Mouse (Mus musculus) neural tube, embryonic 15.5 days (tissue): Measurements from ENCODE around the gene Rnaseh2b. TPM values are rescaled to one million over a fixed set of nuclear protein-coding genes. Genes with fewer than 3 reads are reported as not detected.

Source experiments
- ATAC-seq: fragments of 200-750 bp; cut with Nextera tagmentation; 2 replicates; pipeline ENCODE4 v1.8.0; 2017; ENCODE audit warnings: mild to moderate bottlenecking, moderate TSS enrichment, moderate library complexity; ENCODE audit not compliant: low FRiP score
- H3K27ac ChIP-seq: fragments of 300-500 bp; sonication (generic); replicated peaks from 2 replicates; pipeline ENCODE4 v1.5.1; 2015; ENCODE audit warnings: mild to moderate bottlenecking, inconsistent platforms
- H3K27me3 ChIP-seq: fragments of 300-500 bp; sonication (generic); replicated peaks from 2 replicates; pipeline ENCODE4 v1.6.1; 2015; ENCODE audit warnings: inconsistent platforms
- H3K36me3 ChIP-seq: fragments of 300-500 bp; sonication (generic); 2 replicates; pipeline ENCODE4 v1.6.1; 2015; ENCODE audit warnings: inconsistent platforms
- H3K4me1 ChIP-seq: fragments of 300-500 bp; sonication (generic); 2 replicates; pipeline ENCODE4 v1.6.1; 2015; ENCODE audit warnings: inconsistent platforms
- H3K4me2 ChIP-seq: fragments of 300-500 bp; sonication (generic); 2 replicates; pipeline ENCODE4 v1.6.1; 2015; ENCODE audit warnings: inconsistent platforms, mild to moderate bottlenecking, moderate library complexity
- H3K4me3 ChIP-seq: fragments of 300-500 bp; sonication (generic); replicated peaks from 2 replicates; pipeline ENCODE4 v1.5.1; 2015; ENCODE audit warnings: mild to moderate bottlenecking, inconsistent platforms
- H3K9ac ChIP-seq: fragments of 300-500 bp; sonication (generic); replicated peaks from 2 replicates; pipeline ENCODE4 v1.6.1; 2015; ENCODE audit warnings: mild to moderate bottlenecking, inconsistent platforms
- H3K9me3 ChIP-seq: fragments of 300-500 bp; sonication (generic); replicated peaks from 2 replicates; pipeline ENCODE4 v1.6.1; 2016; ENCODE audit warnings: inconsistent platforms
- WGBS: fragments of 180-500 bp; shearing (Covaris S2); methylation state at CpG from one replicate; pipeline ENCODE4 v1.1.7; 2015; ENCODE audit warnings: mixed read lengths; 5-methylcytosine and 5-hydroxymethylcytosine counted together
- polyA plus RNA-seq: library from polyadenylated mRNA; unstranded; fragments of >200 nt; fragmentation: Nextera tagmentation; extraction: Ambion mirVana; gene quantifications from 2 replicates; pipeline ENCODE4 v1.2.1, GENCODE M21; 2015

Gene Rnaseh2b
- polyA plus RNA-seq, 1 experiment from 2014 or later = 25.8 TPM

- WGBS = 80% methylated on average over 10 of the region's 10 CpGs
- no peak for ATAC-seq
- H3K36me3 ChIP-seq = no peaks in the 10 kb centered on the region
These were observed 50.3 kb downstream of the Rnaseh2b start for GRCm38 (mm10) chr14:62342643-62343144.

GRCm38 (mm10) chr14:62346570-62346969 lies 54.2 kb downstream of the Rnaseh2b start:
- Histone ChIP-seq H3K4me2 (peak overlapping the region; percentile 19), H3K9ac (no peak overlapping the region), H3K4me1 (peaks cover 16% of the 10 kb centered on the region), H3K36me3 (no peaks in the 10 kb centered on the region), H3K4me3 (no peak overlapping the region), H3K9me3 (no peaks in the 10 kb centered on the region), H3K27ac (no peak overlapping the region), H3K27me3 (no peaks in the 10 kb centered on the region)
- ATAC-seq = no peak
- 57% methylated on average over 11 of the region's 11 CpGs for WGBS

More at GRCm38 (mm10) chr14:62342643-62343144, 50.3 kb downstream of the Rnaseh2b start:
- Histone ChIP-seq H3K27me3 (no peaks in the 10 kb centered on the region), H3K4me2 (no peak overlapping the region), H3K4me3 (no peak overlapping the region), H3K4me1 (peaks cover 14% of the 10 kb centered on the region), H3K9ac (no peak overlapping the region), H3K9me3 (no peaks in the 10 kb centered on the region), H3K27ac (no peak overlapping the region)

DNA sequence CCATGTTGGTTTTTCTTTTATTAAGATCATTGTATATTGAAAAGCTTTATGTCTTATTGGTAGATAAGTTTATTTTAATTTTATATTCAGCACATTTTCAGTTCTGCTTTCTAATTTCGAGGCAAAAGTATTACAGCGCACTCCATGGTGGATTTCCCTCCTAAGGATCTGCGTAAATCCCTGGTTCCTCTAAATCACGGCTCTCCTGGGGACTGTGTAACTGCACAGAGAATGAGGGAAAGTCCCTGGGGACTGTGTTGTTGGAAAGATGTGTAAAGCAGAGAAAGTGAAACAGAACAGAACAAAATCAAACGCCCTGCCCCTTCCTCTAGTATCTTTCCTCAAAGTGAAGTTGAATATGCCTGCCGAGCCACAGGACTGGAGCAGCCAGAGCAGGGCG lies 54.7 kb downstream of the Rnaseh2b start:
- Histone ChIP-seq H3K9ac (no peak overlapping the region), H3K4me3 (no peak overlapping the region), H3K4me1 (peaks cover 13% of the 10 kb centered on the region; the same call in 1 of the 2 replicates), H3K9me3 (no peaks in the 10 kb centered on the region), H3K27ac (0 out of 2 replicates have a peak overlapping the region, but pooled peaks have one; percentile 41), H3K27me3 (no peaks in the 10 kb centered on the region), H3K36me3 (no peaks in the 10 kb centered on the region), H3K4me2 (peak overlapping the region; percentile 19; the same call in 1 of the 2 replicates)
- ATAC-seq = no peak; the same call in 1 of the 2 replicates
- WGBS = 53% methylated on average over 7 of the region's 7 CpGs

DNA sequence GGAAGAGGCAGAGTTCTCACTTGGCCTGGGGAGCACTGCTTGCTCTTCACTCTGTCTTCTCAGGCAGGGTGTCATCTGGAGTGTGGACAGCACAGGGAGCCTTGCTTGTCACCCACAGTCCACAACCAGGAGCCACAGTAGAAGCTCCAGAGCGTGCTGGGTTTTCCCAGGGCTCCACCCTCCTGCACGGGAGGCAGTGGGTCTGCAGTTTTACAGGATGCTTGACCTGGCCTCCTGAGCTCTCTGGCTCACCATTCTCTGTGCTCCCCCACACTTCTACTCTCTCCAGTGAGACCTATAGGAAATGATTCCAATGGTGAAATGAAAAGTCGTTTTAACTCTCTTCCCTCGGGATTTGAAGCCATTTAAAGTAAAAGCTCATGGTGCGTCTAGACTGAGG lies 57.4 kb downstream of the Rnaseh2b start:
- no peak overlapping the region for H3K27ac ChIP-seq
- 77% methylated on average over 5 of the region's 5 CpGs for WGBS
- ATAC-seq = no peak
- no peaks in the 10 kb centered on the region for H3K27me3 ChIP-seq
- no peaks in the 10 kb centered on the region for H3K36me3 ChIP-seq
- H3K4me2 ChIP-seq = no peak overlapping the region
- H3K4me1 ChIP-seq = peaks cover 15% of the 10 kb centered on the region; the same call in 1 of the 2 replicates
- no peak overlapping the region for H3K9ac ChIP-seq
- H3K4me3 ChIP-seq = no peak overlapping the region
- no peaks in the 10 kb centered on the region for H3K9me3 ChIP-seq

DNA sequence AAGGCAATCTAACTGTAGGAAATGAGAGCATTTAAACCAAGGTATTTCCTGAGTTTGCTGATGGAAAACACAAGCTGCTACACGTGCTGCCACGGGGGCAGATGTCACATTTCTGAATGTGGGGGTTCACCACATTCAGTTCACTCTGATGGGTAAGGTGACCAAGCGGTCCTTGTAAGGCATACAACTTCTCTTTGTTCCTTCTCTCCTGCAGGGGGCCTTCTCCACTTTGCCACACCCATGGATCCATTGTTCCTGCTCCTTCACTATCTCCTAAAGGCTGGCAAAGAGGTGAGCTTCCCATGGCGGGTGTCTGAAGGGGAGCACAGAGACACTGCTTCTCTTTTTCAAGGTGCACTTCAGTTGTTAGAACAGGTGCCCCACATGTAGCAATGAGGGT lies 57.8 kb downstream of the Rnaseh2b start:
- no peak overlapping the region for H3K9ac ChIP-seq
- no peaks in the 10 kb centered on the region for H3K9me3 ChIP-seq
- H3K4me3 ChIP-seq = no peak overlapping the region
- 89% methylated on average over 4 of the region's 4 CpGs for WGBS
- no peaks in the 10 kb centered on the region for H3K36me3 ChIP-seq
- H3K27me3 ChIP-seq = no peaks in the 10 kb centered on the region
- no peak for ATAC-seq
- no peak overlapping the region for H3K4me2 ChIP-seq
- no peak overlapping the region for H3K27ac ChIP-seq
- H3K4me1 ChIP-seq = peaks cover 15% of the 10 kb centered on the region; the same call in 1 of the 2 replicates

GRCm38 (mm10) chr14:62350890-62351289 lies 58.5 kb downstream of the Rnaseh2b start:
- H3K27ac ChIP-seq = no peak overlapping the region
- 83% methylated on average over 3 of the region's 3 CpGs for WGBS
- H3K27me3 ChIP-seq = no peaks in the 10 kb centered on the region
- peaks cover 15% of the 10 kb centered on the region; the same call in 1 of the 2 replicates for H3K4me1 ChIP-seq
- H3K36me3 ChIP-seq = no peaks in the 10 kb centered on the region
- H3K4me2 ChIP-seq = no peak overlapping the region
- no peak overlapping the region for H3K9ac ChIP-seq
- H3K4me3 ChIP-seq = no peak overlapping the region
- H3K9me3 ChIP-seq = no peaks in the 10 kb centered on the region
- ATAC-seq = no peak

- Histone ChIP-seq H3K9ac (no peak overlapping the region), H3K4me2 (no peak overlapping the region), H3K4me1 (0 out of 2 replicates have a peak, but pooled peaks cover 3% of the 10 kb centered on the region), H3K36me3 (no peaks in the 10 kb centered on the region), H3K27me3 (no peaks in the 10 kb centered on the region), H3K4me3 (no peak overlapping the region), H3K27ac (no peak overlapping the region), H3K9me3 (no peaks in the 10 kb centered on the region)
- no peak for ATAC-seq
- 76% methylated on average over 9 of the region's 9 CpGs for WGBS
These were observed 61.0 kb downstream of the Rnaseh2b start for GRCm38 (mm10) chr14:62353372-62353771.

GRCm38 (mm10) chr14:62353793-62354192 lies 61.4 kb downstream of the Rnaseh2b start:
- WGBS = 95% methylated on average over 5 of the region's 5 CpGs
- no peak for ATAC-seq
- H3K4me3 ChIP-seq = no peak overlapping the region
- H3K9ac ChIP-seq = no peak overlapping the region
- no peaks in the 10 kb centered on the region for H3K27me3 ChIP-seq
- no peak overlapping the region for H3K4me2 ChIP-seq
- no peaks in the 10 kb centered on the region for H3K9me3 ChIP-seq
- 0 out of 2 replicates have a peak, but pooled peaks cover 3% of the 10 kb centered on the region for H3K4me1 ChIP-seq
- H3K36me3 ChIP-seq = no peaks in the 10 kb centered on the region
- no peak overlapping the region for H3K27ac ChIP-seq

DNA sequence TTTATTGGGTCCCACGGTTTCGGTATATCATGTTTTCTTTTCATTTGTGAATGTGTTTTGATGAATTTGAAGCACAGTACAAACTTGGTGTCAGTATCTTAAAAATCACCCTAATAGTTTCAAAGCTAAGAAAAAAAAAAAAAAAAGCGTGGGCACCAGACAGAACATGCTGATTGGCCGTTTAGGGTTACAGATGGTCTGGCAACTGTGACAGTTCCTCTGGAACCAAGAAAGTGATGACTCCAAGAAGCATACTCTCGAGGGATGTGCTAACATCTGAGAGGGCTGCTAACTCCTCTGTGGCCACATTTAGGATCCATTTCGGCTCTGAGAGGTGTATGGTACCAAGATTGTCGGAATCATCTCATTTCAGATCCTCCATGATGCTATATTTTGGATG lies 62.8 kb downstream of the Rnaseh2b start:
- Histone ChIP-seq H3K36me3 (no peaks in the 10 kb centered on the region), H3K27ac (no peak overlapping the region), H3K9me3 (no peaks in the 10 kb centered on the region), H3K4me2 (no peak overlapping the region), H3K27me3 (no peaks in the 10 kb centered on the region), H3K4me3 (no peak overlapping the region), H3K4me1 (0 out of 2 replicates have a peak, but pooled peaks cover 5% of the 10 kb centered on the region), H3K9ac (no peak overlapping the region)
- WGBS = 87% methylated on average over 7 of the region's 7 CpGs
- no peak for ATAC-seq

DNA sequence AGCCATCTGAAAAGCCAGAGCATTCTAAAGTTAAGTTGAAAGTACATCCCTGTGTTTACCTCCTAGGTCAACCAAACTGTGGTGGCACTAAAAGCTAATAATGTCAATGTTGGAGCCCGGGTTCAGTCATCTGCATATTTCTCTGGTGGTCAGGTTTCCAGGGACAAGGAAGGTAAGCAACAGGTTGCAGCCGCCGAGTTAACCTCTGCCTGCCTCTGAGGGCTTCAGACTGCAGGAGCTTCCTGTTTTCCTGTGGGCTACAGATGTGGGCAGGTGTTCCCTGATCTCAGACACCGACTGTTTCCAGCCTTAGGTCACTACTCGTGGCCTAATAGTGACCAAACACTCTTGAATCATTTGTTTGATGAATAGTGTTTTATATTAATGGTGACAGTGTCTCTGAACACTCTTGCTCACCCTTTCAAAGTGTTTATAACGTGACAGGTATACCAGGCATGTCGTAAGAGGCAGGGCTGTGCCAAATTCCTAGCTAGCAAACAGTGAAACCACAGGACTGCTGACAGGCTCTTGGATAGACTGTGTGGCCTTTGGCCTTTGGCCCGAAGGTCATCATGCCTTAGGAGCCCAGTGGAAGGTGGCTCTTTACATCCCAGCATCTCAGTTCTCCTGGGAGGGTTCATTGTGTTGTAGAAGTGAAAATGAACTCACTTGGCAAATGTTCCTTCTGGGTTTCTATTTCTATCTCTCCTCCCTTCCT lies 69.0 kb downstream of the Rnaseh2b start:
- no peak overlapping the region for H3K4me3 ChIP-seq
- no peak for ATAC-seq
- WGBS = 92% methylated on average over 8 of the region's 8 CpGs
- H3K27me3 ChIP-seq = no peaks in the 10 kb centered on the region
- H3K9ac ChIP-seq = no peak overlapping the region
- H3K4me1 ChIP-seq = 0 out of 2 replicates have a peak, but pooled peaks cover 2% of the 10 kb centered on the region
- H3K27ac ChIP-seq = no peak overlapping the region
- H3K36me3 ChIP-seq = no peaks in the 10 kb centered on the region
- no peaks in the 10 kb centered on the region for H3K9me3 ChIP-seq
- no peak overlapping the region for H3K4me2 ChIP-seq

DNA sequence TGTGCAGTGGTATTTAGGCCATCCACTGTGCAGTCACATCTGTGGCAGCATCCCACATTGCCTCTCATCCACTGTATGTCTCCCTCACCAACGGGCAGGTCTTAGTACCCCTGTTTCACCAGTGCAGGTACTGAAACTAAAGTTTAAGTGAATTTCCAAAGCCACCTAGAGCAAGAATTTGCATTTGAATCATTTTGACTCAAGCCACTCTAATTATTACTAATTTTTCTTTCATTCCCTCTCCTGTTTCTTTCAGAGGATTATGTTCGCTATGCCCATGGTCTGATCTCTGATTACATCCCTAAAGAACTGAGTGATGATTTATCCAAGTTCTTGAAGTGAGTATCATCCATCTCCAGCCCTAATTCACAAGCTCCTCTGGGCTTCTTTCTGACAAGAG lies 71.4 kb downstream of the Rnaseh2b start:
- H3K9ac ChIP-seq = no peak overlapping the region
- no peak overlapping the region for H3K27ac ChIP-seq
- no peak overlapping the region for H3K4me3 ChIP-seq
- H3K4me1 ChIP-seq = 0 out of 2 replicates have a peak, but pooled peaks cover 2% of the 10 kb centered on the region
- H3K4me2 ChIP-seq = no peak overlapping the region
- H3K27me3 ChIP-seq = no peaks in the 10 kb centered on the region
- no peaks in the 10 kb centered on the region for H3K36me3 ChIP-seq
- WGBS = 96% methylated on average over 2 of the region's 2 CpGs
- no peaks in the 10 kb centered on the region for H3K9me3 ChIP-seq
- no peak for ATAC-seq

DNA sequence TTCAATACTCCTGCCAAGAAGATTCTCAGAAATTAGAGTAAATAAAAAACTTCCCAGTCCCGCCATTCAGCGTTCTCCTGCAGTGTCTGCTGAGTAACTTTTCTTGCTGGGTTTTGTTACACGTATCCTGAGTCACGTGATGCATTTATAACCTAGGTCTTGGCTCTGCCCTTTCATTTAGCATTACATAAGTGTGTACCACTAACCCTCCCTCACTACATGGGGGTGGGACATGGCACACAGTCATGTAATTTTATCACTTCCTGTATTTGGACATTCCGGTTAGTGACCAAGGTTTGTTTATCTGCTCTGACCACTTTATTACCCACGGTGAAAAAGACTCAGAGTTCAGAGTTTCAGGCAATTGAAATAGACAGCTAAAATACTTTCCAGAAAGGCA lies 78.4 kb downstream of the Rnaseh2b start:
- H3K27ac ChIP-seq = no peak overlapping the region
- no peak overlapping the region for H3K4me3 ChIP-seq
- H3K4me2 ChIP-seq = no peak overlapping the region
- no peak overlapping the region for H3K9ac ChIP-seq
- peaks cover 8% of the 10 kb centered on the region; the same call in 1 of the 2 replicates for H3K4me1 ChIP-seq
- no peak for ATAC-seq
- H3K27me3 ChIP-seq = no peaks in the 10 kb centered on the region
- H3K9me3 ChIP-seq = no peaks in the 10 kb centered on the region
- whole genome bisulfite sequencing = 87% methylated on average over 6 of the region's 6 CpGs
- no peaks in the 10 kb centered on the region for H3K36me3 ChIP-seq
